Mouse (Mus musculus) myocyte (in vitro differentiated cells): ENCODE results near the gene Rdh9. TPM values are rescaled to one million over a fixed set of nuclear protein-coding genes. Genes with fewer than 3 reads are reported as not detected.
"Not testable (repeated sequence)": the region's sequence is repeated elsewhere in the genome, so short reads cannot be mapped to it uniquely, and the experiment has no call there.

ENCODE experiments used
- H3K27me3 ChIP-seq: one replicate; pipeline ENCODE4 v1.6.1; 2011; ENCODE audit not compliant: control insufficient read depth, insufficient read depth, insufficient read length
- H3K36me3 ChIP-seq: one replicate; pipeline ENCODE4 v1.6.1; 2011; ENCODE audit not compliant: control insufficient read depth, insufficient read depth
- H3K4me2 ChIP-seq: one replicate; pipeline ENCODE4 v1.6.1; 2011; ENCODE audit warnings: low read depth, control low read depth
- H3K4me3 ChIP-seq: one replicate; pipeline ENCODE4 v1.5.1; 2011; ENCODE audit warnings: mild to moderate bottlenecking, control low read depth, moderate library complexity
- H3K79me2 ChIP-seq: one replicate; pipeline ENCODE4 v1.6.1; 2011; ENCODE audit not compliant: control insufficient read depth, insufficient read depth
- H3ac ChIP-seq: one replicate; pipeline ENCODE4 v1.6.1; 2011; ENCODE audit not compliant: control insufficient read depth, insufficient read length
- CEBPB ChIP-seq: IDR thresholded peaks from 2 replicates; pipeline ENCODE4 v1.6.1; 2011; ENCODE audit warnings: mild to moderate bottlenecking, moderate library complexity; ENCODE audit not compliant: poor library complexity, insufficient read depth, severe bottlenecking
- E2F4 ChIP-seq: IDR thresholded peaks from one replicate; pipeline ENCODE4 v1.6.1; 2011; ENCODE audit warnings: mild to moderate bottlenecking, control low read depth, moderate library complexity; ENCODE audit not compliant: insufficient read depth
- MAX ChIP-seq: IDR thresholded peaks from one replicate; pipeline ENCODE4 v1.6.1; 2011; ENCODE audit warnings: low read depth, mild to moderate bottlenecking, control low read depth
- MYOD1 ChIP-seq, 3 experiments: IDR thresholded peaks; one replicate each; pipeline ENCODE4 v1.6.1; 2011; ENCODE audit warnings: control low read depth in 2 of 3, low read depth in 2 of 3, mild to moderate bottlenecking in 2 of 3, moderate library complexity in 1 of 3; ENCODE audit not compliant: insufficient read length in 2 of 3, control insufficient read depth in 1 of 3
- MYOG ChIP-seq, 3 experiments: IDR thresholded peaks; one replicate each; pipeline ENCODE4 v1.6.1; 2011; ENCODE audit warnings: control low read depth in 2 of 3, low read depth in 2 of 3, mild to moderate bottlenecking in 2 of 3; ENCODE audit not compliant: insufficient read length in 2 of 3, control insufficient read depth in 1 of 3, insufficient read depth in 1 of 3
- POLR2A ChIP-seq: IDR thresholded peaks from one replicate; pipeline ENCODE4 v1.6.1; 2011; ENCODE audit warnings: low read depth, mild to moderate bottlenecking, control low read depth, moderate library complexity; ENCODE audit not compliant: insufficient read length
- POLR2AphosphoS2 ChIP-seq: IDR thresholded peaks from one replicate; pipeline ENCODE4 v1.6.1; 2011; ENCODE audit warnings: low read depth, control low read depth; ENCODE audit not compliant: insufficient read length
- REST ChIP-seq: IDR thresholded peaks from one replicate; pipeline ENCODE4 v1.6.1; 2011; ENCODE audit warnings: mild to moderate bottlenecking, control low read depth, moderate library complexity; ENCODE audit not compliant: insufficient read depth, insufficient read length
- SRF ChIP-seq: IDR thresholded peaks from one replicate; pipeline ENCODE4 v1.6.1; 2011; ENCODE audit warnings: low read depth; ENCODE audit not compliant: control insufficient read depth, insufficient read length
- TCF12 ChIP-seq: IDR thresholded peaks from one replicate; pipeline ENCODE4 v1.6.1; 2011; ENCODE audit warnings: mild to moderate bottlenecking, control low read depth; ENCODE audit not compliant: poor library complexity, insufficient read depth, severe bottlenecking
- TCF3 ChIP-seq: IDR thresholded peaks from one replicate; pipeline ENCODE4 v1.6.1; 2011; ENCODE audit warnings: low read depth, control low read depth; ENCODE audit not compliant: insufficient read length
- USF1 ChIP-seq: IDR thresholded peaks from one replicate; pipeline ENCODE4 v1.6.1; 2011; ENCODE audit warnings: low read depth, mild to moderate bottlenecking, control low read depth, moderate library complexity
- polyA plus RNA-seq: library from polyadenylated mRNA; unstranded; fragments of >200 nt; fragmentation: generic; extraction: Trizol; gene quantifications from one replicate; pipeline ENCODE4 v1.2.1, GENCODE M21; 2012; ENCODE audit warnings: missing spikeins

The Rdh9 gene
- polyA plus RNA-seq, 1 experiment = 0.02 TPM

GRCm38 (mm10) chr10:127815888-127816287, 39.7 kb downstream of the Rdh9 start:
- H3K27me3 ChIP-seq = no peaks in the 10 kb centered on the region
- no peak overlapping the region for H3ac ChIP-seq
- H3K36me3 ChIP-seq = no peaks in the 10 kb centered on the region
- no peaks in the 10 kb centered on the region for H3K79me2 ChIP-seq
- H3K4me2 ChIP-seq = no peak overlapping the region
- H3K4me3 ChIP-seq = no peak overlapping the region
- TF ChIP-seq CEBPB = no peak
- no peak for TF ChIP-seq MAX
- TF ChIP-seq SRF = no peak
- no peak for TF ChIP-seq MYOD1 (IDR thresholded peaks at IDR 0.05; ENCODE audit: control insufficient read depth in 1 of 3, insufficient read length in 2 of 3, low read depth in 2 of 3)
- TF ChIP-seq POLR2A = no peak
- TF ChIP-seq TCF3 = no peak
- no peak for TF ChIP-seq E2F4
- TF ChIP-seq POLR2AphosphoS2 = no peak
- TF ChIP-seq TCF12 = no peak
- TF ChIP-seq REST = no peak
- TF ChIP-seq USF1 = no peak
- no peak for TF ChIP-seq MYOG (IDR thresholded peaks at IDR 0.05; ENCODE audit: control insufficient read depth in 1 of 3, insufficient read depth in 1 of 3, insufficient read length in 2 of 3, low read depth in 2 of 3)

GRCm38 (mm10) chr10:127817268-127817910, 41.2 kb downstream of the Rdh9 start:
- not testable (repeated sequence) for H3K36me3 ChIP-seq, H3ac ChIP-seq, H3K4me2 ChIP-seq, H3K79me2 ChIP-seq, H3K4me3 ChIP-seq, H3K27me3 ChIP-seq

GRCm38 (mm10) chr10:127821806-127822205, 45.6 kb downstream of the Rdh9 start:
- not testable (repeated sequence) for H3K27me3 ChIP-seq, H3K4me3 ChIP-seq, H3K4me2 ChIP-seq, H3K79me2 ChIP-seq, H3ac ChIP-seq, H3K36me3 ChIP-seq

- Histone ChIP-seq H3K4me3 (no peak overlapping the region), H3K4me2 (no peak overlapping the region), H3K79me2 (no peaks in the 10 kb centered on the region), H3K27me3 (no peaks in the 10 kb centered on the region), H3K36me3 (no peaks in the 10 kb centered on the region), H3ac (no peak overlapping the region)
- no peak for TF ChIP-seq MAX
- no peak for TF ChIP-seq POLR2A
- no peak for TF ChIP-seq TCF12
- no peak for TF ChIP-seq POLR2AphosphoS2
- no peak for TF ChIP-seq E2F4
- no peak for TF ChIP-seq REST
- TF ChIP-seq SRF = no peak
- no peak for TF ChIP-seq CEBPB
- no peak for TF ChIP-seq MYOG (IDR thresholded peaks at IDR 0.05; ENCODE audit: control insufficient read depth in 1 of 3, insufficient read depth in 1 of 3, insufficient read length in 2 of 3, low read depth in 2 of 3)
- TF ChIP-seq TCF3 = no peak
- TF ChIP-seq USF1 = no peak
- TF ChIP-seq MYOD1 (IDR thresholded peaks at IDR 0.05; ENCODE audit: control insufficient read depth in 1 of 3, insufficient read length in 2 of 3, low read depth in 2 of 3) = no peak
These were observed 49.2 kb downstream of the Rdh9 start for GRCm38 (mm10) chr10:127825386-127825785.

GRCm38 (mm10) chr10:127829121-127829520, 52.9 kb downstream of the Rdh9 start:
- TF ChIP-seq MYOG (IDR thresholded peaks at IDR 0.05; ENCODE audit: control insufficient read depth in 1 of 3, insufficient read depth in 1 of 3, insufficient read length in 2 of 3, low read depth in 2 of 3) (no peak), TCF12 (no peak), MYOD1 (IDR thresholded peaks at IDR 0.05; ENCODE audit: control insufficient read depth in 1 of 3, insufficient read length in 2 of 3, low read depth in 2 of 3) (no peak), TCF3 (no peak), USF1 (no peak), E2F4 (no peak), POLR2A (no peak), MAX (no peak), POLR2AphosphoS2 (no peak), SRF (no peak), REST (no peak), CEBPB (no peak)
- H3K4me2 ChIP-seq = no peak overlapping the region
- H3K4me3 ChIP-seq = no peak overlapping the region
- H3K36me3 ChIP-seq = no peaks in the 10 kb centered on the region
- H3K79me2 ChIP-seq = no peaks in the 10 kb centered on the region
- H3ac ChIP-seq = no peak overlapping the region
- no peaks in the 10 kb centered on the region for H3K27me3 ChIP-seq

- H3K4me3 ChIP-seq, H3K79me2 ChIP-seq, H3ac ChIP-seq, H3K36me3 ChIP-seq, H3K27me3 ChIP-seq, H3K4me2 ChIP-seq: not testable (repeated sequence)
These were observed 58.0 kb downstream of the Rdh9 start for GRCm38 (mm10) chr10:127834186-127834585.
